14 mouse cellular contexts compared by ENCODE assay signal in the genomic region with DNA sequence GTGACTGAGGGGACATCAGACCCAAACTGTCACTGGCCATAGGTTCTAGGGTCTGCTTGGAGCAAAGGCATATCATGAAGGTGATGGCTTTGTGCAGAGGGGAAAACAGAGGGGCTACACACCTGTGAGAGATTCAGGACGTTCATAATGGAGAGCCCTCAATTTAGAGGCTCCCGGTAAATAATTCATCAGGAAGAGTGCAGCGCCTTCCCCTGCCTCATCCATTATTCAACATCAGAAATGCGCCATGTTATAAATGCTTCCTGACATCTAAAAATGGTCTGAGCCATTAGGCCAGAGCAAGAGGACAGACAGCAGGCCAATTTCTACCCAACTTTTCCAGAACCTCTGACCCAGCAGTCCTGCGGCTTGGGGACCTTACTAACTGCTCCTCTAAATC. TPM values are rescaled to one million over a fixed set of nuclear protein-coding genes. Genes with fewer than 3 reads are reported as not detected.
DNase-seq lines count a peak whose midpoint lies in the region; ATAC-seq and TF ChIP-seq lines count a peak whose summit lies in the region.
"Had no signal": no experiment of that assay in that cellular context is flagged by ENCODE, and none has a peak within 500 bp of the region (broad histone marks: within the 10 kb centered on the region; RNA-seq: fewer than 3 reads in every experiment).

No protein-coding gene starts in this region.

- H3K9me3 ChIP-seq in forebrain, embryonic 10.5 days, result no peaks in the 10 kb centered on the region
- H3K9me3 ChIP-seq in forebrain, embryonic 11.5 days (ENCODE audit: control insufficient read depth, low read length), result no peaks in the 10 kb centered on the region
- H3K9me3 ChIP-seq in hindbrain, embryonic 13.5 days, result no peaks in the 10 kb centered on the region
- H3K9me3 ChIP-seq in neural tube, embryonic 13.5 days, result no peaks in the 10 kb centered on the region
- H3K9me3 ChIP-seq: heart, embryonic 12.5 days; hindbrain, embryonic 15.5 days; liver, embryonic 13.5 days had no signal

- H3K4me1 ChIP-seq in forebrain, embryonic 10.5 days, result peaks cover 35% of the 10 kb centered on the region
- peaks cover 2% of the 10 kb centered on the region; the same call in 1 of the 2 replicates for H3K4me1 ChIP-seq in forebrain, embryonic 11.5 days (replicated peaks; ENCODE audit: control insufficient read depth, insufficient read depth, low read length)
- peaks cover 27% of the 10 kb centered on the region for H3K4me1 ChIP-seq in hindbrain, embryonic 13.5 days (replicated peaks)
- peaks cover 48% of the 10 kb centered on the region for H3K4me1 ChIP-seq in neural tube, embryonic 13.5 days (replicated peaks)

- TF ChIP-seq CTCF in left cerebral cortex, adult 2 months (IDR thresholded peaks at IDR 0.05), result no peak

- no peak overlapping the region for H3K4me2 ChIP-seq in forebrain, embryonic 11.5 days (ENCODE audit: low read depth, low read length, severe bottlenecking)
- no peak overlapping the region for H3K4me2 ChIP-seq in hindbrain, embryonic 13.5 days
- 0 out of 2 replicates have a peak overlapping the region, but pooled peaks have one; percentile 13 for H3K4me2 ChIP-seq in neural tube, embryonic 13.5 days
- H3K4me2 ChIP-seq: heart, embryonic 12.5 days; hindbrain, embryonic 15.5 days; liver, embryonic 13.5 days had no signal

- intact Hi-C loops in left cerebral cortex, adult 2 months (cut with DNase I), result no loop called here

- no peak overlapping the region for H3K9ac ChIP-seq in forebrain, embryonic 11.5 days (ENCODE audit: low read length)
- H3K9ac ChIP-seq in hindbrain, embryonic 13.5 days, result 0 out of 2 replicates have a peak overlapping the region, but pooled peaks have one; percentile 19
- H3K9ac ChIP-seq in neural tube, embryonic 13.5 days, result peak overlapping the region; percentile 52; the same call in 1 of the 2 replicates
- H3K9ac ChIP-seq: heart, embryonic 12.5 days; hindbrain, embryonic 15.5 days; liver, embryonic 13.5 days had no signal

- H3K27ac ChIP-seq in forebrain, embryonic 10.5 days, result 0 out of 2 replicates have a peak overlapping the region, but pooled peaks have one; percentile 5
- no peak overlapping the region for H3K27ac ChIP-seq in forebrain, embryonic 11.5 days (ENCODE audit: low read depth, low read length)
- H3K27ac ChIP-seq in left cerebral cortex, adult 2 months, result peak overlapping the region; percentile 32; the same call in 1 of the 2 replicates
- peak overlapping the region; percentile 62 for H3K27ac ChIP-seq in hindbrain, embryonic 13.5 days
- peak overlapping the region; percentile 74 for H3K27ac ChIP-seq in neural tube, embryonic 13.5 days (replicated peaks)
- H3K27ac ChIP-seq: hindbrain, embryonic 15.5 days; liver, embryonic 13.5 days had no signal

- ATAC-seq in forebrain, embryonic 11.5 days (replicated peaks; ENCODE audit: low FRiP score), result no peak
- ATAC-seq in hindbrain, embryonic 13.5 days (ENCODE audit: low FRiP score), result no peak
- ATAC-seq in neural tube, embryonic 13.5 days (ENCODE audit: low read depth), result no peak
- ATAC-seq in monocyte, adult 5-6 weeks (replicated peaks; ENCODE audit: insufficient number of reproducible peaks, low FRiP score, low TSS enrichment, poor library complexity, severe bottlenecking), result no peak
- ATAC-seq in erythroblast, adult 5-6 weeks (replicated peaks; ENCODE audit: low FRiP score, poor library complexity, severe bottlenecking), result no peak

- peaks cover 21% of the 10 kb centered on the region for H3K36me3 ChIP-seq in forebrain, embryonic 10.5 days (replicated peaks)
- H3K36me3 ChIP-seq in forebrain, embryonic 11.5 days (ENCODE audit: control insufficient read depth, insufficient read depth, low read length), result no peaks in the 10 kb centered on the region
- no peaks in the 10 kb centered on the region for H3K36me3 ChIP-seq in hindbrain, embryonic 13.5 days
- H3K36me3 ChIP-seq in neural tube, embryonic 13.5 days, result no peaks in the 10 kb centered on the region
- H3K36me3 ChIP-seq: hindbrain, embryonic 15.5 days; liver, embryonic 13.5 days had no signal

- DNase-seq in forebrain, embryonic 10.5 days (ENCODE audit: extremely low spot score, low spot score), result no peak
- no peak for DNase-seq in forebrain, embryonic 11.5 days (ENCODE audit: low spot score)
- no peak for DNase-seq in left cerebral cortex, adult 2 months (ENCODE audit: extremely low spot score in 1 of 2, low spot score in 2 of 2)
- no peak for DNase-seq in left cerebral cortex, adult 11 months (ENCODE audit: low spot score)
- DNase-seq: cerebellum, adult 11 months; kidney, adult 8-10 months; liver, embryonic 13.5 days had no signal

- whole genome bisulfite sequencing in forebrain, embryonic 10.5 days, result 83% methylated on average over 5 of the region's 5 CpGs
- WGBS in forebrain, embryonic 11.5 days, result 75% methylated on average over 5 of the region's 5 CpGs
- 32% methylated on average over 5 of the region's 5 CpGs for WGBS in hindbrain, embryonic 13.5 days
- 45% methylated on average over 5 of the region's 5 CpGs for WGBS in neural tube, embryonic 13.5 days

- H3K4me3 ChIP-seq in forebrain, embryonic 10.5 days, result no peak overlapping the region
- H3K4me3 ChIP-seq in forebrain, embryonic 11.5 days (ENCODE audit: low read depth, low read length), result no peak overlapping the region
- H3K4me3 ChIP-seq in left cerebral cortex, adult 2 months, result no peak overlapping the region
- no peak overlapping the region for H3K4me3 ChIP-seq in hindbrain, embryonic 13.5 days
- H3K4me3 ChIP-seq in neural tube, embryonic 13.5 days, result no peak overlapping the region
- H3K4me3 ChIP-seq: heart, embryonic 12.5 days; hindbrain, embryonic 15.5 days; layer of hippocampus, adult 2 months; liver, embryonic 13.5 days had no signal

- no peaks in the 10 kb centered on the region for H3K27me3 ChIP-seq in forebrain, embryonic 10.5 days (ENCODE audit: poor library complexity, severe bottlenecking)
- no peaks in the 10 kb centered on the region for H3K27me3 ChIP-seq in forebrain, embryonic 11.5 days (ENCODE audit: control insufficient read depth, insufficient read depth, low read length)
- H3K27me3 ChIP-seq in hindbrain, embryonic 13.5 days, result no peaks in the 10 kb centered on the region
- no peaks in the 10 kb centered on the region for H3K27me3 ChIP-seq in neural tube, embryonic 13.5 days
- H3K27me3 ChIP-seq: heart, embryonic 12.5 days; hindbrain, embryonic 15.5 days; liver, embryonic 13.5 days had no signal

RNA-seq across cellular contexts. Expression of a gene that starts 24.2 kb away (rescaled TPM):
- 66.0 and 68.4 TPM in 2 replicates for polyA plus RNA-seq in forebrain, embryonic 10.5 days (2016; fragmentation: Nextera tagmentation; extraction: Ambion mirVana)
- polyA plus RNA-seq in forebrain, embryonic 11.5 days (2014; fragmentation: Nextera tagmentation; extraction: Ambion mirVana), result 40.8 and 43.3 TPM in 2 replicates
- 1 to 10 TPM; 8.3 to 9.4 TPM for total RNA-seq in left cerebral cortex, adult 2 months (2021)
- 39.9 and 40.7 TPM in 2 replicates for polyA plus RNA-seq in hindbrain, embryonic 13.5 days (2015; fragmentation: Nextera tagmentation; extraction: Ambion mirVana)
- 38.7 and 41.3 TPM in 2 replicates for polyA plus RNA-seq in neural tube, embryonic 13.5 days (2015; fragmentation: Nextera tagmentation; extraction: Ambion mirVana)
- not detected in 3 replicates for total RNA-seq in monocyte, adult 5-6 weeks (2017)
- total RNA-seq in erythroblast, adult 5-6 weeks (2015; ENCODE audit: low replicate concordance), result not detected in 2 replicates
- not detected in 2 replicates for total RNA-seq in erythroblast, adult 5-6 weeks (2017; ENCODE audit: low replicate concordance)

RNA-seq across cellular contexts. Expression of a gene that starts 40.7 kb away (rescaled TPM):
- 29.1 and 31.8 TPM in 2 replicates for polyA plus RNA-seq in forebrain, embryonic 10.5 days (2016; fragmentation: Nextera tagmentation; extraction: Ambion mirVana)
- polyA plus RNA-seq in forebrain, embryonic 11.5 days (2014; fragmentation: Nextera tagmentation; extraction: Ambion mirVana), result 34.9 and 35.8 TPM in 2 replicates
- 10 to 100 TPM; 21.9 to 24.4 TPM for total RNA-seq in left cerebral cortex, adult 2 months (2021)
- 45.1 and 45.9 TPM in 2 replicates for polyA plus RNA-seq in hindbrain, embryonic 13.5 days (2015; fragmentation: Nextera tagmentation; extraction: Ambion mirVana)
- polyA plus RNA-seq in neural tube, embryonic 13.5 days (2015; fragmentation: Nextera tagmentation; extraction: Ambion mirVana), result 41.8 and 45.3 TPM in 2 replicates
- total RNA-seq in monocyte, adult 5-6 weeks (2017), result 15.6 to 18.9 TPM (median 18.5 TPM) in 3 replicates
- total RNA-seq in erythroblast, adult 5-6 weeks (2015; ENCODE audit: low replicate concordance), result 0.38 and 1.3 TPM in 2 replicates
- total RNA-seq in erythroblast, adult 5-6 weeks (2017; ENCODE audit: low replicate concordance), result 7.7 and 12.0 TPM in 2 replicates

RNA-seq across cellular contexts. Expression of a gene that starts 40.9 kb away (rescaled TPM):
- 136 and 137 TPM in 2 replicates for polyA plus RNA-seq in forebrain, embryonic 10.5 days (2016; fragmentation: Nextera tagmentation; extraction: Ambion mirVana)
- 111 and 117 TPM in 2 replicates for polyA plus RNA-seq in forebrain, embryonic 11.5 days (2014; fragmentation: Nextera tagmentation; extraction: Ambion mirVana)
- 10 to 100 TPM; 49.1 to 53.2 TPM for total RNA-seq in left cerebral cortex, adult 2 months (2021)
- polyA plus RNA-seq in hindbrain, embryonic 13.5 days (2015; fragmentation: Nextera tagmentation; extraction: Ambion mirVana), result 73.5 and 75.6 TPM in 2 replicates
- polyA plus RNA-seq in neural tube, embryonic 13.5 days (2015; fragmentation: Nextera tagmentation; extraction: Ambion mirVana), result 63.2 and 70.1 TPM in 2 replicates
- total RNA-seq in monocyte, adult 5-6 weeks (2017), result 26.1 to 33.3 TPM (median 28.5 TPM) in 3 replicates
- total RNA-seq in erythroblast, adult 5-6 weeks (2015; ENCODE audit: low replicate concordance), result 35.5 and 61.9 TPM in 2 replicates
- total RNA-seq in erythroblast, adult 5-6 weeks (2017; ENCODE audit: low replicate concordance), result 19.5 and 41.6 TPM in 2 replicates

RNA-seq across cellular contexts. Expression of a gene that starts 45.0 kb away (rescaled TPM):
- polyA plus RNA-seq in forebrain, embryonic 10.5 days (2016; fragmentation: Nextera tagmentation; extraction: Ambion mirVana), result 38.0 and 40.9 TPM in 2 replicates
- 34.4 and 34.9 TPM in 2 replicates for polyA plus RNA-seq in forebrain, embryonic 11.5 days (2014; fragmentation: Nextera tagmentation; extraction: Ambion mirVana)
- 10 to 100 TPM; 25.9 to 30.0 TPM for total RNA-seq in left cerebral cortex, adult 2 months (2021)
- polyA plus RNA-seq in hindbrain, embryonic 13.5 days (2015; fragmentation: Nextera tagmentation; extraction: Ambion mirVana), result 40.0 and 41.2 TPM in 2 replicates
- polyA plus RNA-seq in neural tube, embryonic 13.5 days (2015; fragmentation: Nextera tagmentation; extraction: Ambion mirVana), result 40.0 and 41.7 TPM in 2 replicates
- 2.0 to 3.2 TPM (median 3.2 TPM) in 3 replicates for total RNA-seq in monocyte, adult 5-6 weeks (2017)
- 1.9 and 3.8 TPM in 2 replicates for total RNA-seq in erythroblast, adult 5-6 weeks (2015; ENCODE audit: low replicate concordance)
- 0.68 and 1.1 TPM in 2 replicates for total RNA-seq in erythroblast, adult 5-6 weeks (2017; ENCODE audit: low replicate concordance)

RNA-seq across cellular contexts. Expression of a gene that starts 49.2 kb away (rescaled TPM):
- polyA plus RNA-seq in forebrain, embryonic 10.5 days (2016; fragmentation: Nextera tagmentation; extraction: Ambion mirVana), result 5.4 and 5.5 TPM in 2 replicates
- polyA plus RNA-seq in forebrain, embryonic 11.5 days (2014; fragmentation: Nextera tagmentation; extraction: Ambion mirVana), result 5.0 and 5.2 TPM in 2 replicates
- total RNA-seq in left cerebral cortex, adult 2 months (2021), result 10 to 100 TPM; 57.0 to 74.2 TPM
- polyA plus RNA-seq in hindbrain, embryonic 13.5 days (2015; fragmentation: Nextera tagmentation; extraction: Ambion mirVana), result 4.6 and 4.8 TPM in 2 replicates
- 4.7 and 5.4 TPM in 2 replicates for polyA plus RNA-seq in neural tube, embryonic 13.5 days (2015; fragmentation: Nextera tagmentation; extraction: Ambion mirVana)
- 24.8 to 46.0 TPM (median 36.6 TPM) in 3 replicates for total RNA-seq in monocyte, adult 5-6 weeks (2017)
- total RNA-seq in erythroblast, adult 5-6 weeks (2015; ENCODE audit: low replicate concordance), result 7.3 and 11.5 TPM in 2 replicates
- total RNA-seq in erythroblast, adult 5-6 weeks (2017; ENCODE audit: low replicate concordance), result 6.0 and 7.8 TPM in 2 replicates
